Mouse (Mus musculus): ENCODE data around the gene Cdk11b.
"Not testable (repeated sequence)": the region's sequence is repeated elsewhere in the genome, so short reads cannot be mapped to it uniquely, and the experiment has no call there.

The Cdk11b gene

GRCm38 (mm10) chr4:155605132-155605531 lies 19.5 kb upstream of the Cdk11b start:
- DNase-seq (ENCODE audit: extremely low read depth, low read depth), result no peak

GRCm38 (mm10) chr4:155606825-155607224 lies 17.8 kb upstream of the Cdk11b start:
- no peak for DNase-seq (ENCODE audit: extremely low read depth, low read depth)

GRCm38 (mm10) chr4:155611860-155612259 lies 12.8 kb upstream of the Cdk11b start:
- DNase-seq (ENCODE audit: extremely low read depth, low read depth), result no peak

- DNase-seq (ENCODE audit: extremely low read depth, low read depth), result no peak
Observed at GRCm38 (mm10) chr4:155613264-155613663, 11.4 kb upstream of the Cdk11b start.

GRCm38 (mm10) chr4:155618321-155618720 lies 6.3 kb upstream of the Cdk11b start:
- DNase-seq (ENCODE audit: extremely low read depth, low read depth), result no peak

GRCm38 (mm10) chr4:155630267-155630666 lies 5.6 kb downstream of the Cdk11b start:
- DNase-seq (ENCODE audit: extremely low read depth, low read depth), result no peak

GRCm38 (mm10) chr4:155635766-155636499 lies 11.3 kb downstream of the Cdk11b start:
- DNase-seq (ENCODE audit: extremely low read depth, low read depth), result no peak

- DNase-seq (ENCODE audit: extremely low read depth, low read depth), result no peak
Observed at GRCm38 (mm10) chr4:155643531-155643930, 18.9 kb downstream of the Cdk11b start.

- DNase-seq (ENCODE audit: extremely low read depth, low read depth), result not testable (repeated sequence)
Observed at GRCm38 (mm10) chr4:155645308-155645707, 20.7 kb downstream of the Cdk11b start, which contains the start of gene Gm10563. TSS of gene Gm10563 (minus strand) at chr4:155645408.

- DNase-seq (ENCODE audit: extremely low read depth, low read depth), result no peak
Observed at GRCm38 (mm10) chr4:155645721-155646120, 21.1 kb downstream of the Cdk11b start.

GRCm38 (mm10) chr4:155649355-155649754 lies 24.7 kb downstream of the Cdk11b start:
- no peak for DNase-seq (ENCODE audit: extremely low read depth, low read depth)

GRCm38 (mm10) chr4:155651553-155652269 lies 27.1 kb downstream of the Cdk11b start:
- no peak for DNase-seq (ENCODE audit: extremely low read depth, low read depth)

GRCm38 (mm10) chr4:155652283-155653085 lies 27.8 kb downstream of the Cdk11b start:
- no peak for DNase-seq (ENCODE audit: extremely low read depth, low read depth)

- DNase-seq (ENCODE audit: extremely low read depth, low read depth), result no peak
Observed at GRCm38 (mm10) chr4:155653086-155653450, 28.4 kb downstream of the Cdk11b start, which contains the start of gene Mmp23. TSS of gene Mmp23 (minus strand) at chr4:155653384.

- DNase-seq (ENCODE audit: extremely low read depth, low read depth), result no peak
Observed at GRCm38 (mm10) chr4:155653451-155654182, 29.0 kb downstream of the Cdk11b start.

- DNase-seq (ENCODE audit: extremely low read depth, low read depth), result no peak
Observed at GRCm38 (mm10) chr4:155654183-155654455, 29.5 kb downstream of the Cdk11b start.

- no peak for DNase-seq (ENCODE audit: extremely low read depth, low read depth)
Observed at GRCm38 (mm10) chr4:155654456-155655298, 30.0 kb downstream of the Cdk11b start.

GRCm38 (mm10) chr4:155656214-155656751 lies 31.6 kb downstream of the Cdk11b start:
- no peak for DNase-seq (ENCODE audit: extremely low read depth, low read depth)

GRCm38 (mm10) chr4:155658961-155659360 lies 34.3 kb downstream of the Cdk11b start:
- DNase-seq (ENCODE audit: extremely low read depth, low read depth), result no peak

- DNase-seq (ENCODE audit: extremely low read depth, low read depth), result no peak
Observed at GRCm38 (mm10) chr4:155660641-155661040, 36.0 kb downstream of the Cdk11b start.

Data from MEL-GATA-1-ER (cell line).